Mouse (Mus musculus) limb, embryonic 14.5 days (tissue): Measurements from ENCODE around the gene Srr. TPM values are rescaled to one million over a fixed set of nuclear protein-coding genes. Genes with fewer than 3 reads are reported as not detected.
A peak's percentile ranks its signal among the peaks of the same experiment; 100 is the strongest.

ENCODE experiments used
- ATAC-seq: fragments of 200-750 bp; cut with Nextera tagmentation; 2 replicates; pipeline ENCODE4 v1.8.0; 2017; ENCODE audit warnings: low read depth, moderate number of reproducible peaks, moderate TSS enrichment; ENCODE audit not compliant: low FRiP score
- DNase-seq: peaks from one replicate; pipeline ENCODE4 v3.0.0-alpha.2; 2015; ENCODE audit warnings: low spot score
- H3K27ac ChIP-seq: fragments of 300-500 bp; sonication (generic); replicated peaks from 2 replicates; pipeline ENCODE4 v1.5.1; 2014; ENCODE audit warnings: low read depth, mild to moderate bottlenecking, low read length, moderate library complexity, mixed read lengths
- H3K27me3 ChIP-seq: fragments of 300-500 bp; sonication (generic); 2 replicates; pipeline ENCODE4 v1.6.1; 2014; ENCODE audit warnings: low read length, mixed read lengths; ENCODE audit not compliant: control insufficient read depth, insufficient read depth
- H3K36me3 ChIP-seq: fragments of 300-500 bp; sonication (generic); 2 replicates; pipeline ENCODE4 v1.6.1; 2014; ENCODE audit warnings: mild to moderate bottlenecking, low read length, moderate library complexity, mixed read lengths; ENCODE audit not compliant: control insufficient read depth, insufficient read depth
- H3K4me1 ChIP-seq: fragments of 300-500 bp; sonication (generic); 2 replicates; pipeline ENCODE4 v1.6.1; 2014; ENCODE audit warnings: antibody characterized with exemption, low read length, mixed read lengths; ENCODE audit not compliant: control insufficient read depth, insufficient read depth
- H3K4me2 ChIP-seq: fragments of 300-500 bp; sonication (generic); replicated peaks from 2 replicates; pipeline ENCODE4 v1.6.1; 2014; ENCODE audit warnings: low read depth, mild to moderate bottlenecking, low read length, moderate library complexity; ENCODE audit not compliant: severe bottlenecking
- H3K4me3 ChIP-seq: fragments of 300-500 bp; sonication (generic); replicated peaks from 2 replicates; pipeline ENCODE4 v1.5.1; 2014; ENCODE audit warnings: low read length
- H3K9ac ChIP-seq: fragments of 300-500 bp; sonication (generic); 2 replicates; pipeline ENCODE4 v1.6.1; 2014; ENCODE audit warnings: mild to moderate bottlenecking, low read depth, low read length, moderate library complexity; ENCODE audit not compliant: severe bottlenecking
- H3K9me3 ChIP-seq: fragments of 300-500 bp; sonication (generic); 2 replicates; pipeline ENCODE4 v1.6.1; 2016; ENCODE audit warnings: low read length; ENCODE audit not compliant: control insufficient read depth
- POLR2A ChIP-seq: fragments of 200-500 bp; IDR thresholded peaks from 2 replicates; pipeline ENCODE4 v1.8.0; 2012; ENCODE audit warnings: inconsistent platforms, mild to moderate bottlenecking, moderate library complexity, borderline replicate concordance; ENCODE audit not compliant: insufficient read depth, insufficient read length; ENCODE audit errors: extremely low read depth
- whole genome bisulfite sequencing: fragments of 180-500 bp; shearing (Covaris S2); extraction: QIAGEN DNeasy Blood & Tissue Kit; methylation state at CpG from one replicate; pipeline ENCODE4 v1.1.7; 2014; 5-methylcytosine and 5-hydroxymethylcytosine counted together
- polyA plus RNA-seq, 2 experiments: library from polyadenylated mRNA; depleted of rRNA in 1 of 2; stranded (reverse) in 1 of 2; unstranded in 1 of 2; fragments of >200 nt; fragmentation: Nextera tagmentation in 1 of 2; extraction: Ambion mirVana in 1 of 2; gene quantifications; 2 replicates each; pipeline versions ENCODE4 v1.2.1 to v1.2.3; 2012 to 2014

Gene Srr
- polyA plus RNA-seq, 2 experiments = 22.6 to 34.2 TPM

DNA sequence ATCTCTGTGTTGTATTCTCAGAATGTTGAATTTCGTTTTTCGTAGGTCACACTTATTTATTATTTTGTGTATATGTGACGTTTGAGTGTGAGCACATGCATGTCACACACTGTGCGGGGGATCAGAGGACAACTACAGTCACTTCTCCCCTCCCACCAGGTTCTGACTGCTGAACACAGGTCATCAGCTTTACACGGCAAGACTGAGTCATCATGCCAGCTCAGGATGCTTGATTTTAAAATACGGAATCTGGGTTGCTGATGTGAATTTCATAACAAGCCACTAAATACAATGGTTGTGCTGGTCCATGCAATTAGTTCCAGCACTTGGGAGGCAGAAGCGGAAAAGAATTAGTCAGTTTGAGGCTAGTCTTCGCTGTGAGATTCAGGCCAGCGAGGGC, 44.7 kb downstream of the Srr start:
- ATAC-seq (no peak), DNase-seq (no peak)
- WGBS = 85% methylated on average over 9 of the region's 9 CpGs
- H3K9ac ChIP-seq = no peak overlapping the region
- no peak overlapping the region for H3K27ac ChIP-seq
- no peaks in the 10 kb centered on the region for H3K27me3 ChIP-seq
- no peak overlapping the region for H3K4me3 ChIP-seq
- H3K4me1 ChIP-seq = peaks cover 5% of the 10 kb centered on the region
- H3K4me2 ChIP-seq = no peak overlapping the region
- no peak for TF ChIP-seq POLR2A
- H3K9me3 ChIP-seq = no peaks in the 10 kb centered on the region
- no peaks in the 10 kb centered on the region for H3K36me3 ChIP-seq

DNA sequence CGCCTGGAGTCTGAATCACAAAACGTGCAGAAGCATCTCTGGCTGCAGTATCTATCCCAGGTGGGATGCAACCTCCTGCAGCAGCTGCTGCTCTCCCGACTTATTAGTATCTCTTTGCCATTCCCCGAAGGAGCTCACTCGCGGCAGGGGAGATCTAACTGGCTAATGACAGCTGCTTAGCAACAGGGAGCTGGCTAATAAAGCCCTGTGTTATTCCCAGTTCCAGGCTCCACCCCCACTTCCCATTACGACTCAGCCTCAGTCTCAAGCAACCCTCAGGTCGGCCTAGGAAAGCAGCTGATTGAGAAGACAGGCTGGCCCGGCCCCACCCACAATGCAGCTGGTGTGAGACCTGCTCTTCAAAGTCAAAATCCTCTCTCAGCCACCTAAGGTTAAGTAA, 48.9 kb downstream of the Srr start:
- no peaks in the 10 kb centered on the region for H3K36me3 ChIP-seq
- H3K27me3 ChIP-seq = no peaks in the 10 kb centered on the region
- no peak overlapping the region for H3K4me3 ChIP-seq
- peak; percentile 60 for DNase-seq
- no peak overlapping the region for H3K9ac ChIP-seq
- TF ChIP-seq POLR2A = no peak
- WGBS = 3% methylated on average over 9 of the region's 9 CpGs
- H3K9me3 ChIP-seq = no peaks in the 10 kb centered on the region
- peaks cover 5% of the 10 kb centered on the region for H3K4me1 ChIP-seq
- no peak overlapping the region for H3K27ac ChIP-seq
- ATAC-seq = peak; percentile 75; the same call in 1 of the 2 replicates
- H3K4me2 ChIP-seq = no peak overlapping the region

DNA sequence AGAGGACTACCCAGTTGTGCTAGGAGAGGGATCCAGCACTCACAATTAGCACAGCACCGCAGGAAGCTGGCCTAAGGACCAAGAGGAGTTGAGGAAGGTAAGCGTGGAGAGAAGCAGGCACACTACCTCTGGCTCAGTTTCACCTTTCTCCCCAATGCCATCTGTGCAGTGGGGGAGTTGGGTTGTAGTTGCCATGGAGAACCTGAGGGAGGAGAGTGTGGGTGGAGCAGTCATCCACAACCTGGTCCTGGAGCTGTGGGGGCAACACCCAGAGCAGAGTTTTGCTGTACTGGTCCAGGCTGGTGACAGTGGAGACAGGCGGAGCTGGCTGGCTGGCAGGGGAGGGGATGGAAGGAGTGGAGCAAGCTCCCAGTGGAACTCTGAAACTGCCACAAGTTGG, 51.1 kb downstream of the Srr start:
- WGBS = 29% methylated on average over 3 of the region's 3 CpGs
- ATAC-seq = no peak

DNA sequence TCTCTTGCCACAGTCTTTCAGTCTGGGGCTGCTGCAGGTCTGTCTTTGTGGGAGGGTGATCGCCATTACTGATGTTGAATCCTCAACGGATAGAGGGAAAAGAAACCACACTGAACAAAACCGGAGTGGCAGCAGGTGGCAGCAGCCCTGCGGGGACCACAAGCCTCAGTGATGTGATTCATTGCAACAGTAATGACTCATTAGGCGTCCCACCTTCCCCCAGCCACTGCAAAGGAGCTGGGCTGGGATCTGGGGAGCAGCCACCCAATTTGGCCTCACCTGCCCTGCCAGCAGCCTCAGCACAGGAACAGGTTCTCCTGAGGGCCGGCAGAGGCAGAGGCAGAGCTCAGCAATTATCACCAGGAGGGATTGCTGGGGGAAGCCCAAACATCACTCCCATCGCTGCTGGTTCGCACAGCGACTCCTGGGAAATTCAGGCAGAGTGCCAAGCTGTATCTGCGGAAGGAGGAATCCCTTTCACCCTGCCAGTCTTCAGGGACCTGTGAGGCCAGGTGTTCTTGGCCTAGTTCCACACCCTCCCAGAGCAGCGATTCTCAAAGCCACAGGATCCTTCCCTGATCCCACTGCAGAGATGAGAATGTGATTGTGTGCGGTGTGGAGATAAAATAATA, 54.6 kb downstream of the Srr start:
- no peak overlapping the region for H3K4me2 ChIP-seq
- H3K4me3 ChIP-seq = no peak overlapping the region
- no peak overlapping the region for H3K9ac ChIP-seq
- TF ChIP-seq POLR2A = no peak
- no peak for ATAC-seq
- H3K4me1 ChIP-seq = peaks cover 7% of the 10 kb centered on the region
- 27% methylated on average over 12 of the region's 12 CpGs for WGBS
- H3K9me3 ChIP-seq = no peaks in the 10 kb centered on the region
- H3K27me3 ChIP-seq = no peaks in the 10 kb centered on the region
- no peak overlapping the region for H3K27ac ChIP-seq
- DNase-seq = peak; percentile 38
- no peaks in the 10 kb centered on the region for H3K36me3 ChIP-seq

More for the DNA sequence above, 51.1 kb downstream of the Srr start:
- DNase-seq = peak; percentile 24
- Histone ChIP-seq H3K4me1 (peaks cover 12% of the 10 kb centered on the region), H3K27ac (no peak overlapping the region), H3K4me2 (no peak overlapping the region), H3K9me3 (no peaks in the 10 kb centered on the region), H3K9ac (no peak overlapping the region), H3K4me3 (no peak overlapping the region), H3K27me3 (no peaks in the 10 kb centered on the region), H3K36me3 (no peaks in the 10 kb centered on the region)
- TF ChIP-seq POLR2A = no peak

DNA sequence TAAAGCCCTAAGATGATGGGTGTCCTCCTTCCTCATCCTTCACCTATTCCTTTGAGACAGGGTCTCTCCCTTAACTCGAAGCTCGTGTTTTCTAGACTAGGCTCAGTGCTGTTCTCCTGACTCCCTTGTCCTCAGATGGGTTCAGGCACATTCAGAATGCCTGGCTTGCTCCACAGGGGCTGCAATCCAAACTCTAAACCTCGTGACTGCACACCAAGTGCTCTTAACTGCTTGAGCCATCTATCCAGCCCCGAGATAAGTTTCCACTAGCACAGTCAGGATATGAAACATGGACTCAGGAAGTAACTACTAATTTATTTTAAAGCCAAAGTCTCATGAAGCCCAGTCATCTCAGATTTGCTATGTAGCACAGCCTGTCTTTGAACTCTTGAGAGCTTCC, 55.2 kb downstream of the Srr start:
- no peak for TF ChIP-seq POLR2A
- DNase-seq = no peak

DNA sequence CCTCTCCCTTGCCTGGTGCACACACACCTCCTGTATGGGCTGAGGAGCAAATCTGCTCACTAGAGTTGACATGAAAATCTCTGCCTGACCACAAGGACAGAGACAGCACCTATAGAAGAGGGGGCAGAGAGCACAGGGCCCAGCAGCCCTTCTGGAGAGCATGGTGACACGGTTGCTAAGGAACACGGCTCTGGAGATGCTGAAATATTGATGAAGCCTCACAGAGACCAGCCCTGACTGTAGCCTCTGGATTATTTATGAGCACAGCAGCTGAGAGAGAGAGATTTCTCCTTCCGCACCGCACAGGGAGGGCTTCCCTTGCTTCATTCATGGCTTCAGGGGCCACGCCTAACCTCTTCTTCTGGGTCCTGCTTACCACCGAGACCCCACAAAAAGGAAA, 56.1 kb downstream of the Srr start:
- Histone ChIP-seq H3K9me3 (no peaks in the 10 kb centered on the region), H3K4me1 (peaks cover 7% of the 10 kb centered on the region), H3K27ac (no peak overlapping the region), H3K9ac (no peak overlapping the region), H3K4me3 (no peak overlapping the region), H3K4me2 (no peak overlapping the region), H3K27me3 (no peaks in the 10 kb centered on the region), H3K36me3 (no peaks in the 10 kb centered on the region)
- no peak for DNase-seq
- 73% methylated on average over 6 of the region's 6 CpGs for WGBS
- ATAC-seq = no peak
- no peak for TF ChIP-seq POLR2A

More for the DNA sequence above, 55.2 kb downstream of the Srr start:
- Histone ChIP-seq H3K9me3 (no peaks in the 10 kb centered on the region), H3K27ac (no peak overlapping the region), H3K9ac (no peak overlapping the region), H3K36me3 (no peaks in the 10 kb centered on the region), H3K4me2 (no peak overlapping the region), H3K27me3 (no peaks in the 10 kb centered on the region), H3K4me1 (peaks cover 7% of the 10 kb centered on the region), H3K4me3 (no peak overlapping the region)
- WGBS = 67% methylated on average over 4 of the region's 4 CpGs
- no peak for ATAC-seq
